Mouse (Mus musculus) C2C12 (cell line): ENCODE data around the gene Snrpa1.

Experiments used
- CEBPB ChIP-seq: IDR thresholded peaks from one replicate; pipeline ENCODE4 v1.6.1; 2011; ENCODE audit warnings: low read depth, mild to moderate bottlenecking, control low read depth, moderate library complexity
- CTCF ChIP-seq: IDR thresholded peaks from one replicate; pipeline ENCODE4 v1.5.1; 2011; ENCODE audit not compliant: control insufficient read depth, insufficient read depth, insufficient read length
- FOSL1 ChIP-seq: IDR thresholded peaks from one replicate; pipeline ENCODE4 v1.8.0; 2011; ENCODE audit warnings: mild to moderate bottlenecking, low read length; ENCODE audit not compliant: poor library complexity, insufficient read depth, severe bottlenecking
- MAX ChIP-seq: IDR thresholded peaks from one replicate; pipeline ENCODE4 v1.6.1; 2011; ENCODE audit warnings: mild to moderate bottlenecking, control low read depth
- MYOD1 ChIP-seq: IDR thresholded peaks from one replicate; pipeline ENCODE4 v1.6.1; 2011; ENCODE audit warnings: low read depth; ENCODE audit not compliant: control insufficient read depth, insufficient read length
- MYOG ChIP-seq: IDR thresholded peaks from one replicate; pipeline ENCODE4 v1.6.1; 2011; ENCODE audit not compliant: control insufficient read depth, insufficient read length; ENCODE audit errors: extremely low read depth
- USF1 ChIP-seq: IDR thresholded peaks from one replicate; pipeline ENCODE4 v1.6.1; 2011; ENCODE audit warnings: low read depth, mild to moderate bottlenecking, control low read depth, moderate library complexity

GRCm38 (mm10) chr7:66118796-66119195, 60.0 kb downstream of the Snrpa1 start:
- TF ChIP-seq CTCF (no peak), MYOG (no peak), MYOD1 (no peak), CEBPB (no peak), USF1 (no peak), MAX (no peak), FOSL1 (no peak)
